In the genomic region with DNA sequence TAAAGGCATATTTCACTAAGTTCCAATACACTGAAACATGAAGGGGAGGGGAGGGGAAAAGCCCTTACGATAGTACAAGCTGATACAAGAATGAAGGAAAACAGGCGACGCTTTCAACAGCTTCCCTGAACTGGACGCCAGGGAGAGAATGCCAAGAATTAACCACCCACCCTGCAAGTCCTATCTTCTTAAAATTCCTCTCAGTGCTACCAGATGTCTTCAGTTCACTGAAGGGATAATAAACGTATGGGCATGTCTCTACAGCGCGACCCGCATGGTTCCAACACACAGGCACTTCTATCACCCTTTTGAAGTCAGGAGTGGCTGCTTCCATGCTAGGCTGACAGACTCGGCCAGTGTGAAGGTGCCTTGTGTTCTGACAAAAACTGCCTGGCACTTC, we compare ENCODE assay signal across 17 mouse cellular contexts.
DNase-seq lines count a peak whose midpoint lies in the region; ATAC-seq and TF ChIP-seq lines count a peak whose summit lies in the region.
"Had no signal": no experiment of that assay in that cellular context is flagged by ENCODE, and none has a peak within 500 bp of the region (broad histone marks: within the 10 kb centered on the region; RNA-seq: fewer than 3 reads in every experiment).

No protein-coding gene starts in this region.

- no peak overlapping the region for H3K9ac ChIP-seq in midbrain, postnatal 0 days (replicated peaks; ENCODE audit: low read length, poor library complexity, severe bottlenecking)
- H3K9ac ChIP-seq in midbrain, embryonic 11.5 days (ENCODE audit: low read length), result no peak overlapping the region

- no peaks in the 10 kb centered on the region for H3K9me3 ChIP-seq in heart, embryonic 10.5 days
- no peaks in the 10 kb centered on the region for H3K9me3 ChIP-seq in midbrain, postnatal 0 days (ENCODE audit: low read length)
- no peaks in the 10 kb centered on the region for H3K9me3 ChIP-seq in midbrain, embryonic 11.5 days (ENCODE audit: control insufficient read depth, low read length)

- H3K4me3 ChIP-seq in heart, embryonic 10.5 days, result peak overlapping the region; percentile 6; the same call in 1 of the 2 replicates
- H3K4me3 ChIP-seq in left cerebral cortex, adult 2 months, result no peak overlapping the region
- no peak overlapping the region for H3K4me3 ChIP-seq in midbrain, postnatal 0 days (ENCODE audit: low read depth, low read length)
- no peak overlapping the region for H3K4me3 ChIP-seq in midbrain, embryonic 11.5 days (ENCODE audit: low read depth, low read length)
- H3K4me3 ChIP-seq: myocyte had no signal

- no peaks in the 10 kb centered on the region for H3K27me3 ChIP-seq in heart, embryonic 10.5 days (ENCODE audit: insufficient read depth, poor library complexity, severe bottlenecking)
- H3K27me3 ChIP-seq in midbrain, postnatal 0 days (ENCODE audit: insufficient read depth, low read length), result no peaks in the 10 kb centered on the region
- no peaks in the 10 kb centered on the region for H3K27me3 ChIP-seq in midbrain, embryonic 11.5 days (ENCODE audit: control insufficient read depth, insufficient read depth, low read length)

- H3K4me1 ChIP-seq in heart, embryonic 10.5 days, result peaks cover 98% of the 10 kb centered on the region
- peaks cover 24% of the 10 kb centered on the region for H3K4me1 ChIP-seq in midbrain, postnatal 0 days (ENCODE audit: insufficient read depth, low read length)
- peaks cover 28% of the 10 kb centered on the region for H3K4me1 ChIP-seq in midbrain, embryonic 11.5 days (ENCODE audit: control insufficient read depth, insufficient read depth, low read length)

- H3K36me3 ChIP-seq in heart, embryonic 10.5 days, result peaks cover 21% of the 10 kb centered on the region
- H3K36me3 ChIP-seq in midbrain, postnatal 0 days (ENCODE audit: insufficient read depth, low read length), result no peaks in the 10 kb centered on the region
- H3K36me3 ChIP-seq in midbrain, embryonic 11.5 days (ENCODE audit: control insufficient read depth, insufficient read depth, low read length), result no peaks in the 10 kb centered on the region

- intact Hi-C loops in left cerebral cortex, adult 2 months (cut with DNase I), result no loop called here

- peak; percentile 87 for DNase-seq in heart, embryonic 10.5 days (ENCODE audit: low spot score)
- DNase-seq in heart, adult 9 months (ENCODE audit: low spot score in 2 of 2), result no peak
- no peak for DNase-seq in left cerebral cortex, adult 2 months (ENCODE audit: extremely low spot score in 1 of 2, low spot score in 2 of 2)
- no peak for DNase-seq in left cerebral cortex, adult 8-10 months (ENCODE audit: low spot score in 2 of 2)
- DNase-seq in midbrain, postnatal 0 days (ENCODE audit: low spot score), result no peak
- DNase-seq in midbrain, embryonic 11.5 days (ENCODE audit: low spot score, missing footprints), result no peak
- no peak for DNase-seq in gastrocnemius, postnatal 4 days (ENCODE audit: low spot score in 2 of 2)
- DNase-seq in adrenal gland, adult (ENCODE audit: inconsistent age in 2 of 2, low spot score in 1 of 2), result no peak
- DNase-seq: adrenal gland, adult 8-10 months; B cell, adult 2 months; cerebellum, postnatal 25 days; gastrocnemius, postnatal 36 days; kidney, adult 8-10 months; right cerebral cortex, adult 18-20 months had no signal

- 18% methylated on average over 9 of the region's 9 CpGs for WGBS in heart, embryonic 10.5 days
- 39% methylated on average over 9 of the region's 9 CpGs for WGBS in midbrain, postnatal 0 days
- 72% methylated on average over 9 of the region's 9 CpGs for whole genome bisulfite sequencing in midbrain, embryonic 11.5 days

- no peak for TF ChIP-seq CTCF in left cerebral cortex, adult 2 months (IDR thresholded peaks at IDR 0.05)
- TF ChIP-seq CTCF in midbrain, postnatal 0 days (IDR thresholded peaks at IDR 0.05), result no peak

- ATAC-seq in midbrain, postnatal 0 days (ENCODE audit: low FRiP score), result no peak
- no peak for ATAC-seq in midbrain, embryonic 11.5 days (ENCODE audit: low FRiP score)
- ATAC-seq: hindbrain, embryonic 16.5 days had no signal

- H3K27ac ChIP-seq in heart, embryonic 10.5 days, result peak overlapping the region; percentile 81
- H3K27ac ChIP-seq in left cerebral cortex, adult 2 months, result peak overlapping the region; percentile 13; the same call in 1 of the 2 replicates
- peak overlapping the region; percentile 12; the same call in 1 of the 2 replicates for H3K27ac ChIP-seq in midbrain, postnatal 0 days (ENCODE audit: low read depth, low read length)
- H3K27ac ChIP-seq in midbrain, embryonic 11.5 days (ENCODE audit: low read depth, low read length), result no peak overlapping the region

- no peak overlapping the region for H3K4me2 ChIP-seq in midbrain, postnatal 0 days (ENCODE audit: low read depth, low read length, poor library complexity, severe bottlenecking)
- H3K4me2 ChIP-seq in midbrain, embryonic 11.5 days, result no peak overlapping the region
- H3K4me2 ChIP-seq: liver, embryonic 11.5 days had no signal
